Mouse (Mus musculus): Measurements from ENCODE around the gene Asgr1.
"Not testable (repeated sequence)": the region's sequence is repeated elsewhere in the genome, so short reads cannot be mapped to it uniquely, and the experiment has no call there.

Asgr1 gene

GRCm38 (mm10) chr11:70053898-70054570 is at the start of gene Asgr1:
Gene Asgr1, plus strand, starts transcription at chr11:70054085.
- peak in 1 of 2 experiments; percentile 27 for DNase-seq (ENCODE audit: low spot score in 2 of 2)

- no peak for DNase-seq (ENCODE audit: low spot score in 2 of 2)
These were observed 48.4 kb upstream of the Asgr1 start for GRCm38 (mm10) chr11:70005521-70005920.

GRCm38 (mm10) chr11:70010033-70010432 is 43.9 kb upstream of the Asgr1 start:
- DNase-seq (ENCODE audit: low spot score in 2 of 2) = no peak

GRCm38 (mm10) chr11:70010548-70010947 is 43.3 kb upstream of the Asgr1 start:
- DNase-seq (ENCODE audit: low spot score in 2 of 2) = no peak

- DNase-seq (ENCODE audit: low spot score in 2 of 2) = no peak
These were observed 42.9 kb upstream of the Asgr1 start for GRCm38 (mm10) chr11:70010961-70011360.

GRCm38 (mm10) chr11:70012931-70013330 is 41.0 kb upstream of the Asgr1 start:
- no peak for DNase-seq (ENCODE audit: low spot score in 2 of 2)

GRCm38 (mm10) chr11:70013408-70013807 is 40.5 kb upstream of the Asgr1 start:
- DNase-seq (ENCODE audit: low spot score in 2 of 2) = no peak

- DNase-seq (ENCODE audit: low spot score in 2 of 2) = no peak
These were observed 39.8 kb upstream of the Asgr1 start for GRCm38 (mm10) chr11:70014051-70014450.

GRCm38 (mm10) chr11:70014880-70015558 is 38.9 kb upstream of the Asgr1 start, which contains the start of gene Acadvl:
Gene Acadvl, minus strand, starts transcription at chr11:70015411.
- DNase-seq (ENCODE audit: low spot score in 2 of 2) = peak; percentile 90 to 92

GRCm38 (mm10) chr11:70015677-70016076 is 38.2 kb upstream of the Asgr1 start:
- DNase-seq (ENCODE audit: low spot score in 2 of 2) = no peak

GRCm38 (mm10) chr11:70016177-70016576 is 37.7 kb upstream of the Asgr1 start:
- not testable (repeated sequence) for DNase-seq (ENCODE audit: low spot score in 2 of 2)

- DNase-seq (ENCODE audit: low spot score in 2 of 2) = no peak
These were observed 37.2 kb upstream of the Asgr1 start, which contains the start of gene Dlg4 for GRCm38 (mm10) chr11:70016669-70017068. Gene Dlg4, plus strand, starts transcription at chr11:70016942.

GRCm38 (mm10) chr11:70017199-70017767 is 36.6 kb upstream of the Asgr1 start:
- DNase-seq (ENCODE audit: low spot score in 2 of 2) = no peak

GRCm38 (mm10) chr11:70018131-70018990 is 35.5 kb upstream of the Asgr1 start:
- peak; percentile 89 to 92 for DNase-seq (ENCODE audit: low spot score in 2 of 2)

- no peak for DNase-seq (ENCODE audit: low spot score in 2 of 2)
These were observed 34.3 kb upstream of the Asgr1 start for GRCm38 (mm10) chr11:70019495-70020021.

GRCm38 (mm10) chr11:70020022-70020631 is 33.8 kb upstream of the Asgr1 start:
- DNase-seq (ENCODE audit: low spot score in 2 of 2) = peak; percentile 71 to 76

- DNase-seq (ENCODE audit: low spot score in 2 of 2) = peak; percentile 83 to 90
These were observed 33.1 kb upstream of the Asgr1 start for GRCm38 (mm10) chr11:70020731-70021263.

GRCm38 (mm10) chr11:70021264-70022132 is 32.4 kb upstream of the Asgr1 start:
- peak; percentile 99 for DNase-seq (ENCODE audit: low spot score in 2 of 2)

GRCm38 (mm10) chr11:70023481-70024150 is 30.3 kb upstream of the Asgr1 start:
- DNase-seq (ENCODE audit: low spot score in 2 of 2) = peak in 1 of 2 experiments; percentile 69
